Mouse (Mus musculus): ENCODE data around the gene Sec24b. TPM values are rescaled to one million over a fixed set of nuclear protein-coding genes. Genes with fewer than 3 reads are reported as not detected.

Gene Sec24b
- polyA plus RNA-seq, 1 experiment from 2014 or later: 36.3 TPM

- WGBS: 92% methylated on average over 8 of the region's 8 CpGs
- no peak for ATAC-seq (ENCODE audit: low FRiP score, low TSS enrichment)
Observed at GRCm38 (mm10) chr3:130052116-130052515, 9.2 kb downstream of the Sec24b start.

DNA sequence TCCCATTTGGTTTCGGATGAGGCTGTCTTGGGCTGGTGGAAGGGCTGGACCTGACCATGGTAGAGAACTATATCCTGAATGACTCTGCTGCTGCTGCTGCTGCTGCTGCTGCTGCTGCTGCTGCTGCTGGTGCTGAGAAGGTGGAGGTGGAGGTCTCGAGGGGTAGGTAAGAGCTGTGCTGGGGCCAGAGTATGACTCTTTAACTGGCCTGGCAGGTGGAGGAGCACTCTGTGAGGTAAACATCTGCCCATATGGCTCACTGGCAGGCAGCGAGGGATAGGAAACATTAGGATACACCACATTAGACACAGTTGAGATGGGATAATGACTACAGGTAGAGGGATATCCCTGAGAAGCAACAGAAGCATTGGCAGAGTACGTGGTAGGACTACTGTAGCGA is 20.6 kb downstream of the Sec24b start:
- H3K4me3 ChIP-seq (replicated peaks; ENCODE audit: low read depth, low read length): no peak overlapping the region
- H3K4me2 ChIP-seq (ENCODE audit: low read length): no peak overlapping the region
- no peak overlapping the region for H3K27ac ChIP-seq (replicated peaks; ENCODE audit: low read depth, low read length)
- H3K9ac ChIP-seq (replicated peaks; ENCODE audit: low read length): no peak overlapping the region
- H3K9me3 ChIP-seq (ENCODE audit: control insufficient read depth, low read length): no peaks in the 10 kb centered on the region
- peaks cover 25% of the 10 kb centered on the region for H3K36me3 ChIP-seq (ENCODE audit: control insufficient read depth, insufficient read depth, low read length)
- DNase-seq (no peak), ATAC-seq (ENCODE audit: low FRiP score, low TSS enrichment) (no peak)
- no peaks in the 10 kb centered on the region for H3K4me1 ChIP-seq (ENCODE audit: control insufficient read depth, insufficient read depth, low read length)
- 99% methylated on average over 5 of the region's 5 CpGs for WGBS
- H3K27me3 ChIP-seq (ENCODE audit: control insufficient read depth, insufficient read depth, low read length): no peaks in the 10 kb centered on the region

More at GRCm38 (mm10) chr3:130052116-130052515, 9.2 kb downstream of the Sec24b start:
- Histone ChIP-seq H3K4me3 (replicated peaks; ENCODE audit: low read depth, low read length) (no peak overlapping the region), H3K4me1 (ENCODE audit: control insufficient read depth, insufficient read depth, low read length) (no peaks in the 10 kb centered on the region), H3K27me3 (ENCODE audit: control insufficient read depth, insufficient read depth, low read length) (no peaks in the 10 kb centered on the region), H3K4me2 (ENCODE audit: low read length) (no peak overlapping the region), H3K36me3 (ENCODE audit: control insufficient read depth, insufficient read depth, low read length) (peaks cover 6% of the 10 kb centered on the region), H3K9ac (replicated peaks; ENCODE audit: low read length) (no peak overlapping the region), H3K9me3 (ENCODE audit: control insufficient read depth, low read length) (no peaks in the 10 kb centered on the region), H3K27ac (replicated peaks; ENCODE audit: low read depth, low read length) (no peak overlapping the region)
- DNase-seq: no peak

GRCm38 (mm10) chr3:130040017-130040416 is 21.3 kb downstream of the Sec24b start:
- DNase-seq (no peak), ATAC-seq (ENCODE audit: low FRiP score, low TSS enrichment) (no peak)
- Histone ChIP-seq H3K27ac (replicated peaks; ENCODE audit: low read depth, low read length) (no peak overlapping the region), H3K36me3 (ENCODE audit: control insufficient read depth, insufficient read depth, low read length) (peaks cover 28% of the 10 kb centered on the region), H3K9ac (replicated peaks; ENCODE audit: low read length) (no peak overlapping the region), H3K4me2 (ENCODE audit: low read length) (no peak overlapping the region), H3K9me3 (ENCODE audit: control insufficient read depth, low read length) (no peaks in the 10 kb centered on the region), H3K27me3 (ENCODE audit: control insufficient read depth, insufficient read depth, low read length) (no peaks in the 10 kb centered on the region), H3K4me1 (ENCODE audit: control insufficient read depth, insufficient read depth, low read length) (no peaks in the 10 kb centered on the region), H3K4me3 (replicated peaks; ENCODE audit: low read depth, low read length) (no peak overlapping the region)
- 96% methylated on average over 4 of the region's 4 CpGs for WGBS

- WGBS: 95% methylated on average over 5 of the region's 5 CpGs
- no peaks in the 10 kb centered on the region for H3K27me3 ChIP-seq (ENCODE audit: control insufficient read depth, insufficient read depth, low read length)
- no peak overlapping the region for H3K4me2 ChIP-seq (ENCODE audit: low read length)
- ATAC-seq (ENCODE audit: low FRiP score, low TSS enrichment) (no peak), DNase-seq (no peak)
- no peak overlapping the region for H3K4me3 ChIP-seq (replicated peaks; ENCODE audit: low read depth, low read length)
- peaks cover 51% of the 10 kb centered on the region for H3K36me3 ChIP-seq (ENCODE audit: control insufficient read depth, insufficient read depth, low read length)
- H3K9me3 ChIP-seq (ENCODE audit: control insufficient read depth, low read length): no peaks in the 10 kb centered on the region
- H3K9ac ChIP-seq (replicated peaks; ENCODE audit: low read length): no peak overlapping the region
- no peaks in the 10 kb centered on the region for H3K4me1 ChIP-seq (ENCODE audit: control insufficient read depth, insufficient read depth, low read length)
- H3K27ac ChIP-seq (replicated peaks; ENCODE audit: low read depth, low read length): no peak overlapping the region
Observed at GRCm38 (mm10) chr3:130028741-130029140, 32.6 kb downstream of the Sec24b start.

GRCm38 (mm10) chr3:130026181-130026580 is 35.2 kb downstream of the Sec24b start:
- ATAC-seq (ENCODE audit: low FRiP score, low TSS enrichment) (no peak), DNase-seq (no peak)
- no peak overlapping the region for H3K27ac ChIP-seq (replicated peaks; ENCODE audit: low read depth, low read length)
- no peaks in the 10 kb centered on the region for H3K4me1 ChIP-seq (ENCODE audit: control insufficient read depth, insufficient read depth, low read length)
- H3K9ac ChIP-seq (replicated peaks; ENCODE audit: low read length): no peak overlapping the region
- 81% methylated on average over 10 of the region's 10 CpGs for WGBS
- no peaks in the 10 kb centered on the region for H3K27me3 ChIP-seq (ENCODE audit: control insufficient read depth, insufficient read depth, low read length)
- H3K9me3 ChIP-seq (ENCODE audit: control insufficient read depth, low read length): no peaks in the 10 kb centered on the region
- no peak overlapping the region for H3K4me3 ChIP-seq (replicated peaks; ENCODE audit: low read depth, low read length)
- H3K36me3 ChIP-seq (ENCODE audit: control insufficient read depth, insufficient read depth, low read length): peaks cover 41% of the 10 kb centered on the region
- H3K4me2 ChIP-seq (ENCODE audit: low read length): no peak overlapping the region

DNA sequence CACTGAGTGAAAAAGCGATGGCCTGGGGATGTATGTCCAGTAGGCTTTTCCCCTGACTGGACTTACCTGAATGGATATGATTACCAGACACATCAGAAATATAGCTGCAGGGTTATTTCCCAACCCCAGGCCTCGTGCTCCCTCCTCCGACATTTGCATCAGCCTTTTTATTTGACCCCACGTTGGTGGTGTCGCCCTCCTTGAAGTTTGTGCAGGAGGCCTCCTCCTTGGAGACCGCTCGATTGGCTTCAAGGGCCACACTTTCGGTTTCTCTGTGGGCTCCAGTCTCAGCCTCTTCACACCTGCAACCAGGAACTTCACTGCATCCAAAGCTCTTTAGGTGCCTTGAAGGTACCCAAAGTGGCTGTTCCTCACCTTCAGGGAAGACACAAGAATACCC is 35.8 kb downstream of the Sec24b start:
- H3K4me1 ChIP-seq (ENCODE audit: control insufficient read depth, insufficient read depth, low read length): no peaks in the 10 kb centered on the region
- no peak overlapping the region for H3K4me3 ChIP-seq (replicated peaks; ENCODE audit: low read depth, low read length)
- WGBS: 94% methylated on average over 8 of the region's 8 CpGs
- H3K9me3 ChIP-seq (ENCODE audit: control insufficient read depth, low read length): no peaks in the 10 kb centered on the region
- H3K27me3 ChIP-seq (ENCODE audit: control insufficient read depth, insufficient read depth, low read length): no peaks in the 10 kb centered on the region
- H3K27ac ChIP-seq (replicated peaks; ENCODE audit: low read depth, low read length): no peak overlapping the region
- peaks cover 38% of the 10 kb centered on the region for H3K36me3 ChIP-seq (ENCODE audit: control insufficient read depth, insufficient read depth, low read length)
- ATAC-seq (ENCODE audit: low FRiP score, low TSS enrichment) (no peak), DNase-seq (no peak)
- H3K4me2 ChIP-seq (ENCODE audit: low read length): no peak overlapping the region
- no peak overlapping the region for H3K9ac ChIP-seq (replicated peaks; ENCODE audit: low read length)

DNA sequence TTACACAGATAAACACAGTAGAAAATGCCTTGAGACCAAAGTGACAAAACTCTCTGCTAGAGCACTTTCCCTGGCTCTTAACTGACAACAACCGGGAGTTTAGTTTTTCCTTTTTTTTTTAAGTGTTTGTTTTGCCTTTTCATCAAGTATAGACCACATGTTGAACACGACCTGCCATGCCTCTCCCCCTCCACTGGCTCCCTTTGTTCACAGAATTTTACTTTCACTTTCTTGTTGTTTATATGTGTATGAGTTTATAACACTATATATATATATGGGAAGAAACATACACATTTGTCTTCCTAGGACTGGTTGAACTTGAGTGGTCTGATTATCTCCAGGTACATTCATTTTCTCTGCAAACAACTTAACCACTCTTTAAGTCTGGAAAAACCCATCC is 48.4 kb downstream of the Sec24b start:
- Histone ChIP-seq H3K4me1 (ENCODE audit: control insufficient read depth, insufficient read depth, low read length) (no peaks in the 10 kb centered on the region), H3K27ac (replicated peaks; ENCODE audit: low read depth, low read length) (no peak overlapping the region), H3K4me3 (replicated peaks; ENCODE audit: low read depth, low read length) (no peak overlapping the region), H3K27me3 (ENCODE audit: control insufficient read depth, insufficient read depth, low read length) (no peaks in the 10 kb centered on the region), H3K36me3 (ENCODE audit: control insufficient read depth, insufficient read depth, low read length) (peaks cover 21% of the 10 kb centered on the region), H3K9me3 (ENCODE audit: control insufficient read depth, low read length) (no peaks in the 10 kb centered on the region), H3K9ac (replicated peaks; ENCODE audit: low read length) (no peak overlapping the region), H3K4me2 (ENCODE audit: low read length) (no peak overlapping the region)
- DNase-seq: no peak
- no peak for ATAC-seq (ENCODE audit: low FRiP score, low TSS enrichment)
- WGBS: 85% methylated on average over 2 of the region's 2 CpGs

GRCm38 (mm10) chr3:130011236-130011635 is 50.1 kb downstream of the Sec24b start:
- H3K27me3 ChIP-seq (ENCODE audit: control insufficient read depth, insufficient read depth, low read length): no peaks in the 10 kb centered on the region
- 86% methylated on average over 1 of the region's 1 CpGs for WGBS
- H3K36me3 ChIP-seq (ENCODE audit: control insufficient read depth, insufficient read depth, low read length): peaks cover 35% of the 10 kb centered on the region
- DNase-seq (no peak), ATAC-seq (ENCODE audit: low FRiP score, low TSS enrichment) (no peak)
- H3K27ac ChIP-seq (replicated peaks; ENCODE audit: low read depth, low read length): no peak overlapping the region
- no peaks in the 10 kb centered on the region for H3K9me3 ChIP-seq (ENCODE audit: control insufficient read depth, low read length)
- no peak overlapping the region for H3K4me3 ChIP-seq (replicated peaks; ENCODE audit: low read depth, low read length)
- H3K4me1 ChIP-seq (ENCODE audit: control insufficient read depth, insufficient read depth, low read length): no peaks in the 10 kb centered on the region
- no peak overlapping the region for H3K9ac ChIP-seq (replicated peaks; ENCODE audit: low read length)
- H3K4me2 ChIP-seq (ENCODE audit: low read length): no peak overlapping the region

GRCm38 (mm10) chr3:130006141-130006540 is 55.2 kb downstream of the Sec24b start:
- Histone ChIP-seq H3K9me3 (ENCODE audit: control insufficient read depth, low read length) (no peaks in the 10 kb centered on the region), H3K27me3 (ENCODE audit: control insufficient read depth, insufficient read depth, low read length) (no peaks in the 10 kb centered on the region), H3K36me3 (ENCODE audit: control insufficient read depth, insufficient read depth, low read length) (peaks cover 80% of the 10 kb centered on the region), H3K27ac (replicated peaks; ENCODE audit: low read depth, low read length) (no peak overlapping the region), H3K4me2 (ENCODE audit: low read length) (no peak overlapping the region), H3K4me3 (replicated peaks; ENCODE audit: low read depth, low read length) (no peak overlapping the region), H3K4me1 (ENCODE audit: control insufficient read depth, insufficient read depth, low read length) (no peaks in the 10 kb centered on the region), H3K9ac (replicated peaks; ENCODE audit: low read length) (no peak overlapping the region)
- ATAC-seq (ENCODE audit: low FRiP score, low TSS enrichment): no peak
- DNase-seq: no peak
- WGBS: 94% methylated on average over 7 of the region's 7 CpGs
